Comparison of ENCODE assay signal across 27 mouse cellular contexts in genomic region chr8:116500057-116500809, GRCm38 (mm10). TPM values are rescaled to one million over a fixed set of nuclear protein-coding genes. Genes with fewer than 3 reads are reported as not detected.
DNase-seq lines count a peak whose midpoint lies in the region; ATAC-seq and TF ChIP-seq lines count a peak whose summit lies in the region.
"Had no signal": no experiment of that assay in that cellular context is flagged by ENCODE, and none has a peak within 500 bp of the region (broad histone marks: within the 10 kb centered on the region; RNA-seq: fewer than 3 reads in every experiment).

No protein-coding gene starts in this region.

- no peak overlapping the region for H3K4me2 ChIP-seq in forebrain, embryonic 14.5 days (ENCODE audit: low read length)
- H3K4me2 ChIP-seq: embryonic facial prominence, embryonic 15.5 days; heart, embryonic 12.5 days; hindbrain, embryonic 15.5 days had no signal

- WGBS in forebrain, embryonic 14.5 days: 87% methylated on average over 7 of the region's 7 CpGs

- no peak for ATAC-seq in forebrain, embryonic 14.5 days
- ATAC-seq: forebrain, embryonic 16.5 days; intestine, embryonic 16.5 days had no signal

- intact Hi-C loops in gastrocnemius, adult 2 months (cut with DNase I): loop anchor here (5.0 kb wide), 1 partner anchor 232 kb away; the partner anchor contains the start of gene Cdyl2

- H3K9ac ChIP-seq in forebrain, embryonic 14.5 days (ENCODE audit: low read length): no peak overlapping the region
- H3K9ac ChIP-seq: embryonic facial prominence, embryonic 15.5 days; heart, embryonic 12.5 days; hindbrain, embryonic 15.5 days had no signal

- H3K27me3 ChIP-seq in forebrain, embryonic 14.5 days (replicated peaks; ENCODE audit: control insufficient read depth, insufficient read depth, low read length): no peaks in the 10 kb centered on the region
- H3K27me3 ChIP-seq: embryonic facial prominence, embryonic 15.5 days; heart, embryonic 12.5 days; hindbrain, embryonic 15.5 days had no signal

- no peaks in the 10 kb centered on the region for H3K36me3 ChIP-seq in forebrain, embryonic 14.5 days (ENCODE audit: control insufficient read depth, insufficient read depth, low read length)
- H3K36me3 ChIP-seq: embryonic facial prominence, embryonic 15.5 days; G1E; heart, embryonic 12.5 days; hindbrain, embryonic 15.5 days had no signal

- no peaks in the 10 kb centered on the region for H3K9me3 ChIP-seq in forebrain, embryonic 14.5 days (replicated peaks; ENCODE audit: control insufficient read depth, low read length)
- H3K9me3 ChIP-seq: embryonic facial prominence, embryonic 15.5 days; hindbrain, embryonic 15.5 days had no signal

- H3K4me3 ChIP-seq in gastrocnemius, adult 2 months: no peak overlapping the region
- H3K4me3 ChIP-seq in forebrain, embryonic 14.5 days (ENCODE audit: low read depth, low read length): no peak overlapping the region
- H3K4me3 ChIP-seq: embryonic facial prominence, embryonic 15.5 days; erythroblast, embryonic 14.5 days; heart, embryonic 12.5 days; hindbrain, embryonic 15.5 days had no signal

- no peak overlapping the region for H3K27ac ChIP-seq in gastrocnemius, adult 2 months
- H3K27ac ChIP-seq in forebrain, embryonic 14.5 days (ENCODE audit: low read depth, low read length): no peak overlapping the region
- H3K27ac ChIP-seq: embryonic facial prominence, embryonic 15.5 days; hindbrain, embryonic 15.5 days had no signal

- H3K4me1 ChIP-seq in forebrain, embryonic 14.5 days (ENCODE audit: control insufficient read depth, insufficient read depth, low read length): no peaks in the 10 kb centered on the region
- H3K4me1 ChIP-seq: heart, embryonic 12.5 days had no signal

- peak; percentile 13 for DNase-seq in adrenal gland, postnatal 10 days
- DNase-seq in adrenal gland, postnatal 4 days (ENCODE audit: low spot score in 2 of 2): no peak
- DNase-seq in gastrocnemius, adult 2 months: peak; percentile 46
- DNase-seq in gastrocnemius, adult 8-10 months (ENCODE audit: low spot score in 2 of 2): no peak
- DNase-seq in right cerebral cortex, adult 18-20 months: peak; percentile 55
- DNase-seq in right cerebral cortex, postnatal 10 days (ENCODE audit: low spot score in 2 of 2): no peak
- no peak for DNase-seq in forebrain, embryonic 14.5 days (ENCODE audit: low spot score)
- DNase-seq: adrenal gland, adult 8-10 months; B cell, adult 2 months; cerebellum, adult 11 months; cerebellum, adult 8-10 months; cerebellum, postnatal 14 days; embryo, embryonic 11 days; heart, postnatal 36 days; kidney, adult 2 months had no signal

- no peak for TF ChIP-seq CTCF in gastrocnemius, adult 2 months (IDR thresholded peaks at IDR 0.05)

RNA-seq across cellular contexts. Expression of gene Dynlrb2, which starts 4.5 kb away (rescaled TPM):
- under 1 TPM in 1 of 2 experiments, not detected in 1; 0.64 TPM for total RNA-seq in adrenal gland, postnatal 10 days (2021)
- 1 to 10 TPM in 1 of 2 experiments, under 1 TPM in 1; 0.90 to 1.1 TPM for total RNA-seq in adrenal gland, postnatal 4 days (2021)
- total RNA-seq in gastrocnemius, adult 2 months (2021): not detected
- under 1 TPM in 1 of 4 experiments, not detected in 3; 0.86 TPM for total RNA-seq in gastrocnemius, adult 8-10 months (2022)
- polyA plus RNA-seq in forebrain, embryonic 14.5 days (2014; fragmentation: Nextera tagmentation; extraction: Ambion mirVana): 13.1 and 18.5 TPM in 2 replicates
- total RNA-seq: common myeloid progenitor, adult 5-6 weeks; G1E; gastrocnemius, postnatal 4 days; heart, adult 8-10 months; heart, postnatal 36 days had no signal
- polyA plus RNA-seq: CD4-positive, CD25-positive, alpha-beta regulatory T cell, adult 4 months; embryonic facial prominence, embryonic 11.5 days; erythroblast, embryonic 14.5 days; G1E; heart, embryonic 12.5 days; intestine, embryonic 16.5 days had no signal

Comparison
In these comparisons a context has a peak if more than half of its experiments do, and no peak if none do; other contexts are left out.
1. DNase-seq: peak in adrenal gland, postnatal 10 days (single experiment), gastrocnemius, adult 2 months (single experiment) and right cerebral cortex, adult 18-20 months (single experiment); none in adrenal gland, postnatal 4 days (0 of 2), gastrocnemius, adult 8-10 months (0 of 2), right cerebral cortex, postnatal 10 days (0 of 2) and forebrain, embryonic 14.5 days (single experiment).